8 mouse cellular contexts compared by ENCODE assay signal in the genomic region with DNA sequence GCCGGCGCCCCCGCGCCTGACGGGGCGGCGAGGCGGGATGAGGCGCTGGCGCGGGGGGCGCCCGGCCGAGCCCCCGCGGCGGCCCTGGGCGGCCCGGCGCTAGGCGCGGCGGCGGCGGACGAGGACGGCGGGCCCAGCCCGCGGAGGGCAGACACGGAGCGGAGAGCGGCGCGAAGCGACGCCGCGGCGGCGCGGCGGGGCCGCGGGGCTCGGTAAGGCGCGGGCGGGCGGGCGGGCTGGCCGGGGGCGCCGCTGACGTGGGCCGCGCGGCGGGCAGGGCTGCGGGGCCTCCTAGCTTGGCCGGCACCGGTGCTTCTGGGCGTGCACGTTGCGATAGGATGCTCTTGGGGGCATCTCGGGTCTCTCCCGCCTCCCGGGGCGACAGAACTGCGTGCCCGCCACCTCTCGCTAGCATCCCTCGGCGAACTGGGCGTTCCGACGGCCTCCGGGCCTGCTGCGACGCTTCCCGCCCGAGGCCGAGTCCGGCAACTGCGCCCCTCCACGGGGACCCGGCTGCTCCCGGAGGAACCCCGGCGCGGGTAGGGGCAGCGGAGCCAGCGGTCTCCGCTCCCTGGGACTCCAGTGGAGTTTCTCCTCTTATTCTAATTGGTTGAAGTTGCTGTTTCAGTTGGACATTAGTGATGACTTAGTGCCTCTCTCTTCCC.
A peak's percentile ranks its signal among the peaks of the same experiment; 100 is the strongest.
DNase-seq lines count a peak whose midpoint lies in the region; ATAC-seq and TF ChIP-seq lines count a peak whose summit lies in the region.

No protein-coding gene starts in this region.

- peak overlapping the region; percentile 85 for H3K4me3 ChIP-seq in forebrain, embryonic 10.5 days
- peak overlapping the region; percentile 55 to 78 for H3K4me3 ChIP-seq in heart, embryonic 14.5 days (ENCODE audit: control insufficient read depth in 1 of 2, insufficient read depth in 1 of 2, low read depth in 1 of 2, low read length in 2 of 2)
- peak overlapping the region; percentile 74 for H3K4me3 ChIP-seq in kidney, postnatal 0 days (replicated peaks; ENCODE audit: low read depth, low read length)
- H3K4me3 ChIP-seq in lung, embryonic 15.5 days = peak overlapping the region; percentile 84

- H3K4me2 ChIP-seq in heart, embryonic 14.5 days (ENCODE audit: low read length) = peak overlapping the region; percentile 84
- peak overlapping the region; percentile 84 for H3K4me2 ChIP-seq in kidney, postnatal 0 days (ENCODE audit: low read length)
- peak overlapping the region; percentile 88 for H3K4me2 ChIP-seq in lung, embryonic 15.5 days

- H3K9ac ChIP-seq in heart, embryonic 14.5 days (ENCODE audit: low read length) = peak overlapping the region; percentile 90
- H3K9ac ChIP-seq in kidney, postnatal 0 days (ENCODE audit: low read depth, low read length) = peak overlapping the region; percentile 93
- H3K9ac ChIP-seq in lung, embryonic 15.5 days = peak overlapping the region; percentile 69

- ATAC-seq in heart, embryonic 14.5 days (ENCODE audit: insufficient number of reproducible peaks, insufficient read depth, low FRiP score, low read depth) = peak; percentile 49; the same call in 1 of the 2 replicates
- ATAC-seq in kidney, postnatal 0 days (replicated peaks; ENCODE audit: low FRiP score, low read depth) = peak; percentile 58
- peak; percentile 50; the same call in 1 of the 2 replicates for ATAC-seq in lung, embryonic 15.5 days (ENCODE audit: borderline replicate concordance, extremely low read depth, low FRiP score, low TSS enrichment)

- no peaks in the 10 kb centered on the region for H3K36me3 ChIP-seq in forebrain, embryonic 10.5 days (replicated peaks)
- H3K36me3 ChIP-seq in heart, embryonic 14.5 days (ENCODE audit: control insufficient read depth, insufficient read depth, low read length) = no peaks in the 10 kb centered on the region
- no peaks in the 10 kb centered on the region for H3K36me3 ChIP-seq in kidney, postnatal 0 days (ENCODE audit: insufficient read depth, low read length)
- H3K36me3 ChIP-seq in lung, embryonic 15.5 days = no peaks in the 10 kb centered on the region

- no peak for TF ChIP-seq CTCF in kidney, postnatal 0 days (IDR thresholded peaks at IDR 0.05; ENCODE audit: low read depth)

- peak overlapping the region; percentile 93 for H3K27ac ChIP-seq in forebrain, embryonic 10.5 days
- H3K27ac ChIP-seq in heart, embryonic 14.5 days (replicated peaks in 1 of 2; ENCODE audit: control insufficient read depth in 1 of 2, insufficient read depth in 1 of 2, low read depth in 2 of 2, low read length in 2 of 2) = peak overlapping the region in 1 of 2 experiments; percentile 77; a peak in 2 of 4 replicates
- peak overlapping the region; percentile 73 for H3K27ac ChIP-seq in kidney, postnatal 0 days
- H3K27ac ChIP-seq in lung, embryonic 15.5 days = peak overlapping the region; percentile 55; the same call in 1 of the 2 replicates

- no peaks in the 10 kb centered on the region for H3K9me3 ChIP-seq in forebrain, embryonic 10.5 days
- no peaks in the 10 kb centered on the region for H3K9me3 ChIP-seq in heart, embryonic 14.5 days (ENCODE audit: control insufficient read depth, low read length)
- H3K9me3 ChIP-seq in kidney, postnatal 0 days (replicated peaks; ENCODE audit: low read length) = no peaks in the 10 kb centered on the region
- no peaks in the 10 kb centered on the region for H3K9me3 ChIP-seq in lung, embryonic 15.5 days

- peaks cover 45% of the 10 kb centered on the region for H3K4me1 ChIP-seq in forebrain, embryonic 10.5 days
- H3K4me1 ChIP-seq in heart, embryonic 14.5 days (ENCODE audit: control insufficient read depth in 2 of 2, insufficient read depth in 2 of 2, low read length in 2 of 2) = peaks cover 10 to 43% of the 10 kb centered on the region in 2 experiments; a peak in 3 of 4 replicates
- H3K4me1 ChIP-seq in kidney, postnatal 0 days (replicated peaks; ENCODE audit: insufficient read depth, low read length) = 0 out of 2 replicates have a peak, but pooled peaks cover 6% of the 10 kb centered on the region
- H3K4me1 ChIP-seq in lung, embryonic 15.5 days = peaks cover 34% of the 10 kb centered on the region

- peaks cover 17% of the 10 kb centered on the region for H3K27me3 ChIP-seq in forebrain, embryonic 10.5 days (ENCODE audit: poor library complexity, severe bottlenecking)
- H3K27me3 ChIP-seq in heart, embryonic 14.5 days (ENCODE audit: control insufficient read depth, insufficient read depth, low read length) = no peaks in the 10 kb centered on the region
- no peaks in the 10 kb centered on the region for H3K27me3 ChIP-seq in kidney, postnatal 0 days (ENCODE audit: insufficient read depth, low read length)
- no peaks in the 10 kb centered on the region for H3K27me3 ChIP-seq in lung, embryonic 15.5 days

- 2% methylated on average over 94 of the region's 94 CpGs for WGBS in forebrain, embryonic 10.5 days
- WGBS in heart, embryonic 14.5 days = under 1% methylated on average over 56 of the region's 94 CpGs
- WGBS in kidney, postnatal 0 days = 0% methylated on average over 42 of the region's 94 CpGs
- WGBS in lung, embryonic 15.5 days = under 1% methylated on average over 38 of the region's 94 CpGs

- DNase-seq in 3T3-L1 (ENCODE audit: low read depth, low spot score) = peak; percentile 24
- DNase-seq in adrenal gland, adult 2 months = peak; percentile 76
- peak; percentile 55 for DNase-seq in forebrain, embryonic 10.5 days (ENCODE audit: extremely low spot score, low spot score)
- DNase-seq in kidney, postnatal 0 days (ENCODE audit: low spot score) = peak; percentile 54
- DNase-seq in ovary, postnatal 36 days (ENCODE audit: low spot score) = peak; percentile 59
- DNase-seq in yolk sac, embryonic 10.5 days (ENCODE audit: low spot score) = peak; percentile 49

Comparison
In these comparisons a context has a peak if more than half of its experiments do, and no peak if none do; other contexts are left out.
1. DNase-seq: peak in every context shown above with its lines; median percentile 76 in adrenal gland, adult 2 months; 59 in ovary, postnatal 36 days; 55 in forebrain, embryonic 10.5 days; 54 in kidney, postnatal 0 days; 49 in yolk sac, embryonic 10.5 days; 24 in 3T3-L1.